Mouse (Mus musculus): ENCODE measurements around the gene 2810408A11Rik.

DNA sequence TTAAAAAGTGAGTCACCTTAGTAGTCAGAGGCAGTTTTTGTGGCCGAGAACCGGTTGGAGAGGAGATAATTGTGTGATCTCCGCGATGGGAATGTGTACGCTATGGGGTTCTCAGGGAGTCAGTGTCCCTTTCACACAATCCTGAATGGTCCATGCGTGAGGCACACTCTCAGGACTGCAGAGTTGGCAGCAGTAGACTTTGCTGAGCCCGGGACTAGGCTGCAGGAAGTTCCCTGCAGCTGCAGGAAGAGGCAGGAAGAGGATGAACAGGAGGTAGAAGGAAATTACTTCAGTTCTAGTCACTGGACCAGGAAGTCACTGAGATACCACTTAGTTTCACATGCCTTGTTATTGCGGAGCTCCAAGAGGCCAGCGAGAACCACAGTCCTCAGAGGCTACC, 51.7 kb downstream of the 2810408A11Rik start:
- TF ChIP-seq POLR2A (IDR thresholded peaks at IDR 0.05; ENCODE audit: insufficient read depth, low read length), result no peak
- TF ChIP-seq CTCF (IDR thresholded peaks at IDR 0.05; ENCODE audit: low read depth, low read length), result no peak
